Comparison of ENCODE assay signal across 12 mouse cellular contexts in genomic region chr11:100312096-100312679, GRCm38 (mm10). TPM values are rescaled to one million over a fixed set of nuclear protein-coding genes. Genes with fewer than 3 reads are reported as not detected.
DNase-seq lines count a peak whose midpoint lies in the region; ATAC-seq lines count a peak whose summit lies in the region.
"Had no signal": no experiment of that assay in that cellular context is flagged by ENCODE, and none has a peak within 500 bp of the region (broad histone marks: within the 10 kb centered on the region; RNA-seq: fewer than 3 reads in every experiment).

No protein-coding gene starts in this region.

- H3K36me3 ChIP-seq in neural tube, embryonic 15.5 days, result no peaks in the 10 kb centered on the region
- H3K36me3 ChIP-seq: liver, embryonic 15.5 days had no signal

- no peaks in the 10 kb centered on the region for H3K9me3 ChIP-seq in neural tube, embryonic 15.5 days (replicated peaks)
- H3K9me3 ChIP-seq: liver, embryonic 15.5 days had no signal

- no peak overlapping the region for H3K4me3 ChIP-seq in neural tube, embryonic 15.5 days (replicated peaks)
- H3K4me3 ChIP-seq: liver, embryonic 15.5 days had no signal

- DNase-seq in frontal cortex, adult 2 months (ENCODE audit: extremely low spot score in 1 of 2, low spot score in 1 of 2), result peak; percentile 66 to 67
- no peak for DNase-seq in frontal cortex, postnatal 14 days (ENCODE audit: low spot score in 2 of 2)
- DNase-seq in neural tube, embryonic 10.5 days (ENCODE audit: extremely low spot score, low spot score), result no peak
- DNase-seq in layer of hippocampus, postnatal 14 days (ENCODE audit: low spot score in 2 of 2), result peak; percentile 46 to 62
- DNase-seq in telencephalon, adult 2 months (ENCODE audit: low read depth, low spot score), result peak; percentile 87
- no peak for DNase-seq in adrenal gland, adult 2 months
- no peak for DNase-seq in thymus, postnatal 0 days (ENCODE audit: low spot score)

- peaks cover 7% of the 10 kb centered on the region; the same call in 1 of the 2 replicates for H3K4me1 ChIP-seq in neural tube, embryonic 15.5 days

- H3K4me2 ChIP-seq in neural tube, embryonic 15.5 days, result no peak overlapping the region
- H3K4me2 ChIP-seq: liver, embryonic 15.5 days had no signal

- H3K27ac ChIP-seq in neural tube, embryonic 15.5 days (replicated peaks), result 0 out of 2 replicates have a peak overlapping the region, but pooled peaks have one; percentile 9
- H3K27ac ChIP-seq: liver, embryonic 15.5 days had no signal

- no peak overlapping the region; the same call in 1 of the 2 replicates for H3K9ac ChIP-seq in neural tube, embryonic 15.5 days (replicated peaks)
- H3K9ac ChIP-seq: liver, embryonic 15.5 days had no signal

- H3K27me3 ChIP-seq in neural tube, embryonic 15.5 days (replicated peaks), result no peaks in the 10 kb centered on the region
- H3K27me3 ChIP-seq: liver, embryonic 15.5 days had no signal

- WGBS in neural tube, embryonic 15.5 days, result 15% methylated on average over 5 of the region's 5 CpGs

- no peak for ATAC-seq in neural tube, embryonic 15.5 days (ENCODE audit: low FRiP score)

RNA-seq across cellular contexts. Expression of gene Eif1, which starts 7.5 kb away (rescaled TPM):
- 510 and 517 TPM in 2 replicates for polyA plus RNA-seq in frontal cortex, adult 2 months (2012; rRNA removed)
- polyA plus RNA-seq in neural tube, embryonic 15.5 days (2015; fragmentation: Nextera tagmentation; extraction: Ambion mirVana), result 1,270 and 1,336 TPM in 2 replicates
- total RNA-seq in layer of hippocampus, postnatal 14 days (2021), result 100 to 1,000 TPM; 704 to 721 TPM
- 1,000 to 10,000 TPM; 1,002 to 1,252 TPM for total RNA-seq in adrenal gland, adult 2 months (2021)
- 121 and 147 TPM in 2 replicates for polyA plus RNA-seq in adrenal gland, adult 2 months (2012; rRNA removed)
- 2,060 and 2,248 TPM in 2 replicates for polyA plus RNA-seq in thymus, postnatal 0 days (2015; fragmentation: Nextera tagmentation; extraction: Ambion mirVana)

RNA-seq across cellular contexts. Expression of gene Gast, which starts 22.0 kb away (rescaled TPM):
- polyA plus RNA-seq in frontal cortex, adult 2 months (2012; rRNA removed), result not detected in 2 replicates
- 0.75 TPM in 1 of 2 replicates, not detected in the other for polyA plus RNA-seq in neural tube, embryonic 15.5 days (2015; fragmentation: Nextera tagmentation; extraction: Ambion mirVana)
- not detected for total RNA-seq in layer of hippocampus, postnatal 14 days (2021)
- not detected for total RNA-seq in adrenal gland, adult 2 months (2021)
- not detected in 2 replicates for polyA plus RNA-seq in adrenal gland, adult 2 months (2012; rRNA removed)
- 1.9 and 2.1 TPM in 2 replicates for polyA plus RNA-seq in thymus, postnatal 0 days (2015; fragmentation: Nextera tagmentation; extraction: Ambion mirVana)
- total RNA-seq: granulocyte monocyte progenitor cell, adult 5-6 weeks had no signal
- polyA plus RNA-seq: C2C12; liver, embryonic 15.5 days; urinary bladder, adult 2 months had no signal

RNA-seq across cellular contexts. Expression of gene Krt42, which starts 42.5 kb away (rescaled TPM):
- 0.14 TPM in 1 of 2 replicates, not detected in the other for polyA plus RNA-seq in frontal cortex, adult 2 months (2012; rRNA removed)
- not detected in 2 replicates for polyA plus RNA-seq in neural tube, embryonic 15.5 days (2015; fragmentation: Nextera tagmentation; extraction: Ambion mirVana)
- total RNA-seq in layer of hippocampus, postnatal 14 days (2021), result not detected
- total RNA-seq in adrenal gland, adult 2 months (2021), result not detected
- 0.12 TPM in 1 of 2 replicates, not detected in the other for polyA plus RNA-seq in adrenal gland, adult 2 months (2012; rRNA removed)
- polyA plus RNA-seq in thymus, postnatal 0 days (2015; fragmentation: Nextera tagmentation; extraction: Ambion mirVana), result 0.35 and 0.46 TPM in 2 replicates
- total RNA-seq: granulocyte monocyte progenitor cell, adult 5-6 weeks had no signal
- polyA plus RNA-seq: C2C12; liver, embryonic 15.5 days; urinary bladder, adult 2 months had no signal

RNA-seq across cellular contexts. Expression of gene Hap1, which starts 43.7 kb away (rescaled TPM):
- polyA plus RNA-seq in frontal cortex, adult 2 months (2012; rRNA removed), result 251 and 269 TPM in 2 replicates
- 233 and 264 TPM in 2 replicates for polyA plus RNA-seq in neural tube, embryonic 15.5 days (2015; fragmentation: Nextera tagmentation; extraction: Ambion mirVana)
- 100 to 1,000 TPM; 110 to 123 TPM for total RNA-seq in layer of hippocampus, postnatal 14 days (2021)
- total RNA-seq in adrenal gland, adult 2 months (2021), result 10 to 100 TPM; 34.6 to 62.1 TPM
- polyA plus RNA-seq in adrenal gland, adult 2 months (2012; rRNA removed), result 28.5 and 32.8 TPM in 2 replicates
- 1.7 and 2.0 TPM in 2 replicates for polyA plus RNA-seq in thymus, postnatal 0 days (2015; fragmentation: Nextera tagmentation; extraction: Ambion mirVana)
- total RNA-seq: granulocyte monocyte progenitor cell, adult 5-6 weeks had no signal

RNA-seq across cellular contexts. Expression of gene Krt17, which starts 51.4 kb away (rescaled TPM):
- 0.23 and 0.28 TPM in 2 replicates for polyA plus RNA-seq in frontal cortex, adult 2 months (2012; rRNA removed)
- polyA plus RNA-seq in neural tube, embryonic 15.5 days (2015; fragmentation: Nextera tagmentation; extraction: Ambion mirVana), result 0.73 and 63.9 TPM in 2 replicates
- not detected for total RNA-seq in layer of hippocampus, postnatal 14 days (2021)
- not detected for total RNA-seq in adrenal gland, adult 2 months (2021)
- not detected in 2 replicates for polyA plus RNA-seq in adrenal gland, adult 2 months (2012; rRNA removed)
- polyA plus RNA-seq in thymus, postnatal 0 days (2015; fragmentation: Nextera tagmentation; extraction: Ambion mirVana), result 436 and 450 TPM in 2 replicates
- total RNA-seq: granulocyte monocyte progenitor cell, adult 5-6 weeks had no signal

Comparison
In these comparisons a context has a peak if more than half of its experiments do, and no peak if none do; other contexts are left out.
1. DNase-seq: peak in frontal cortex, adult 2 months (2 of 2), layer of hippocampus, postnatal 14 days (2 of 2) and telencephalon, adult 2 months (single experiment); none in frontal cortex, postnatal 14 days (0 of 2), neural tube, embryonic 10.5 days (single experiment), adrenal gland, adult 2 months (single experiment) and thymus, postnatal 0 days (single experiment).